Mouse (Mus musculus) heart, postnatal 25 days (tissue): ENCODE results near the gene Hcn2. TPM values are rescaled to one million over a fixed set of nuclear protein-coding genes. Genes with fewer than 3 reads are reported as not detected.

Source experiments
- total RNA-seq, 2 experiments: library from RNA; stranded (reverse); gene quantifications; 2 replicates each; pipeline ENCODE4 v1.2.3; 2021

Hcn2 gene
- total RNA-seq, 2 experiments from 2014 or later: 26.0 to 28.5 TPM

Other genes starting within 250 kb of the Hcn2 start
- gene Vmn2r83, start 247.9 kb upstream of the Hcn2 start, total RNA-seq: not detected
- 1 to 10 TPM; 2.7 to 2.9 TPM for gene Plpp2, start 182.8 kb upstream of the Hcn2 start, total RNA-seq
- gene Mier2, start 161.4 kb upstream of the Hcn2 start, total RNA-seq: 10 to 100 TPM; 12.2 to 12.3 TPM
- not detected for gene Theg, start 129.3 kb upstream of the Hcn2 start, total RNA-seq
- gene C2cd4c, start 102.6 kb upstream of the Hcn2 start, total RNA-seq: not detected
- 1 to 10 TPM; 2.2 to 2.4 TPM for gene Shc2, start 78.7 kb upstream of the Hcn2 start, total RNA-seq
- gene Odf3l2, start 70.9 kb upstream of the Hcn2 start, total RNA-seq: not detected
- not detected for gene Madcam1, start 52.1 kb upstream of the Hcn2 start, total RNA-seq
- 10 to 100 TPM; 18.3 to 19.4 TPM for gene Tpgs1, start 47.3 kb upstream of the Hcn2 start, total RNA-seq
- gene Cdc34, start 34.4 kb upstream of the Hcn2 start, total RNA-seq: 100 to 1,000 TPM; 183 to 190 TPM
- 1 to 10 TPM; 6.0 to 7.2 TPM for gene Gzmm, start 27.6 kb upstream of the Hcn2 start, total RNA-seq
- 1,000 to 10,000 TPM; 1,236 to 1,242 TPM for gene Bsg, start 12.1 kb upstream of the Hcn2 start, total RNA-seq
- 10 to 100 TPM; 37.0 to 38.6 TPM for gene Polrmt, start 29.9 kb downstream of the Hcn2 start, total RNA-seq
- not detected for gene Fgf22, start 38.4 kb downstream of the Hcn2 start, total RNA-seq
- 10 to 100 TPM; 21.2 to 22.8 TPM for gene Rnf126, start 50.3 kb downstream of the Hcn2 start, total RNA-seq
- gene Fstl3, start 60.6 kb downstream of the Hcn2 start, total RNA-seq: 1 to 10 TPM; 2.9 to 4.2 TPM
- not detected for gene Prss57, start 74.3 kb downstream of the Hcn2 start, total RNA-seq
- 10 to 100 TPM; 70.3 to 77.3 TPM for gene Palm, start 76.9 kb downstream of the Hcn2 start, total RNA-seq
- under 1 TPM; 0.59 to 0.70 TPM for gene Misp, start 104.4 kb downstream of the Hcn2 start, total RNA-seq
- 10 to 100 TPM; 54.6 to 59.3 TPM for gene Ptbp1, start 137.8 kb downstream of the Hcn2 start, total RNA-seq
- gene Prtn3, start 157.8 kb downstream of the Hcn2 start, total RNA-seq: under 1 TPM in 1 of 2 experiments, not detected in 1; 0.44 TPM
- not detected for gene Plppr3, start 158.0 kb downstream of the Hcn2 start, total RNA-seq
- gene Elane, start 169.6 kb downstream of the Hcn2 start, total RNA-seq: not detected
- 10 to 100 TPM; 11.1 to 61.8 TPM for gene Cfd, start 174.2 kb downstream of the Hcn2 start, total RNA-seq
- gene Med16, start 192.3 kb downstream of the Hcn2 start, total RNA-seq: 10 to 100 TPM; 49.2 to 50.7 TPM
- gene Gm26602, start 194.2 kb downstream of the Hcn2 start, total RNA-seq: not detected
- gene Kiss1r, start 200.3 kb downstream of the Hcn2 start, total RNA-seq: under 1 TPM; 0.14 to 0.18 TPM
- 10 to 100 TPM; 81.1 to 82.9 TPM for gene R3hdm4, start 204.6 kb downstream of the Hcn2 start, total RNA-seq
- gene Arid3a, start 210.4 kb downstream of the Hcn2 start, total RNA-seq: 1 to 10 TPM; 1.9 to 2.0 TPM
- 10 to 100 TPM; 20.5 to 30.1 TPM for gene Wdr18, start 243.5 kb downstream of the Hcn2 start, total RNA-seq